Mouse (Mus musculus) small intestine, adult 2 months (tissue): ENCODE data around the gene Ccnt2.
A peak's percentile ranks its signal among the peaks of the same experiment; 100 is the strongest.

Experiments used
- CTCF ChIP-seq: fragments of 200-500 bp; IDR thresholded peaks from 2 replicates; pipeline ENCODE4 v1.5.1; 2012; ENCODE audit warnings: low read depth, mild to moderate bottlenecking, control low read depth, inconsistent platforms, low read length, moderate library complexity, mixed read lengths; ENCODE audit not compliant: insufficient replicate concordance, insufficient read length; ENCODE audit errors: extremely low read depth
- POLR2A ChIP-seq: fragments of 200-500 bp; IDR thresholded peaks from 2 replicates; pipeline ENCODE4 v1.6.1; 2012; ENCODE audit warnings: low read depth, mild to moderate bottlenecking, control low read depth, inconsistent platforms, low read length, moderate library complexity

GRCm38 (mm10) chr1:127773803-127774500 is at the start of gene Ccnt2:
- TF ChIP-seq CTCF (no peak), POLR2A (peak; percentile 81)
